Mouse (Mus musculus) naive thymus-derived CD4-positive, alpha-beta T cell, adult 2 months (primary cell): ENCODE measurements around the gene Gm16429.
"Not testable (repeated sequence)": the region's sequence is repeated elsewhere in the genome, so short reads cannot be mapped to it uniquely, and the experiment has no call there.

Experiments
- DNase-seq: peaks from one replicate; pipeline ENCODE4 v3.0.0-alpha.2; 2011; ENCODE audit warnings: low read depth

Gene Gm16429

GRCm38 (mm10) chr5:93928952-93929351, at the start of gene Gm16429:
TSS of gene Gm16429 (minus strand) at chr5:93929052.
- DNase-seq = not testable (repeated sequence)
